Mouse (Mus musculus) MEL (cell line): Measurements from ENCODE around the gene 1700012A03Rik. TPM values are rescaled to one million over a fixed set of nuclear protein-coding genes. Genes with fewer than 3 reads are reported as not detected.

Experiments used
- DNase-seq: peaks from one replicate; pipeline ENCODE4 v3.0.0; 2011; ENCODE audit warnings: low read depth, low spot score
- H3K27ac ChIP-seq: 2 replicates; pipeline ENCODE4 v1.5.1; 2012; ENCODE audit warnings: low read depth, mild to moderate bottlenecking, control low read depth, low read length, moderate library complexity; ENCODE audit not compliant: control insufficient read depth
- H3K27me3 ChIP-seq, 2 experiments: fragments of 150-350 bp in 1 of 2; sonication (generic) in 1 of 2; 2 replicates each; pipeline ENCODE4 v1.6.1; 2012; ENCODE audit warnings: low read length in 2 of 2, mild to moderate bottlenecking in 2 of 2, improper control_type of control experiment in 1 of 2, moderate library complexity in 1 of 2; ENCODE audit not compliant: insufficient read depth in 2 of 2, control insufficient read depth in 1 of 2
- H3K36me3 ChIP-seq, 2 experiments: 2 replicates each; pipeline ENCODE4 v1.6.1; 2012 to 2014; ENCODE audit warnings: low read length in 2 of 2, improper control_type of control experiment in 1 of 2, inconsistent platforms in 1 of 2, mild to moderate bottlenecking in 1 of 2; ENCODE audit not compliant: insufficient read depth in 2 of 2, control insufficient read depth in 1 of 2
- H3K4me1 ChIP-seq, 2 experiments: fragments of 150-350 bp in 1 of 2; sonication (generic) in 1 of 2; 2 replicates each; pipeline ENCODE4 v1.6.1; 2012; ENCODE audit warnings: low read length in 2 of 2, improper control_type of control experiment in 1 of 2, mild to moderate bottlenecking in 1 of 2; ENCODE audit not compliant: insufficient read depth in 2 of 2, control insufficient read depth in 1 of 2
- H3K4me3 ChIP-seq, 2 experiments: fragments of 150-350 bp in 1 of 2; sonication (generic) in 1 of 2; 2 replicates each; pipeline ENCODE4 v1.5.1; 2012; ENCODE audit warnings: low read depth in 2 of 2, low read length in 2 of 2, mild to moderate bottlenecking in 2 of 2, moderate library complexity in 2 of 2, control low read depth in 1 of 2, improper control_type of control experiment in 1 of 2; ENCODE audit not compliant: control insufficient read depth in 1 of 2, insufficient read depth in 1 of 2
- H3K79me2 ChIP-seq: 2 replicates; pipeline ENCODE4 v1.6.1; 2012; ENCODE audit warnings: mild to moderate bottlenecking, low read length, moderate library complexity; ENCODE audit not compliant: control insufficient read depth, poor library complexity, insufficient read depth
- H3K9ac ChIP-seq: 2 replicates; pipeline ENCODE4 v1.6.1; 2012; ENCODE audit warnings: low read depth, mild to moderate bottlenecking, control low read depth, low read length, moderate library complexity; ENCODE audit not compliant: control insufficient read depth, poor library complexity, severe bottlenecking
- H3K9me3 ChIP-seq: fragments of 150-350 bp; sonication (generic); replicated peaks from 2 replicates; pipeline ENCODE4 v1.6.1; 2012; ENCODE audit warnings: mild to moderate bottlenecking, low read length, improper control_type of control experiment, moderate library complexity; ENCODE audit not compliant: insufficient read depth
- BHLHE40 ChIP-seq: IDR thresholded peaks from 2 replicates; pipeline ENCODE4 v1.6.1; 2012; ENCODE audit warnings: low read depth, mild to moderate bottlenecking, inconsistent platforms, low read length, improper control_type of control experiment, borderline replicate concordance
- CTCF ChIP-seq, 3 experiments: IDR thresholded peaks in 2 of 3; conservative IDR thresholded peaks in 1 of 3; 2 replicates each; pipeline ENCODE4 v1.5.1; 2011 to 2012; ENCODE audit warnings: low read length in 3 of 3, low read depth in 2 of 3, mild to moderate bottlenecking in 2 of 3, improper control_type of control experiment in 1 of 3, inconsistent platforms in 1 of 3, mixed read lengths in 1 of 3, moderate library complexity in 1 of 3; ENCODE audit not compliant: control insufficient read depth in 1 of 3, insufficient read depth in 1 of 3, poor library complexity in 1 of 3, severe bottlenecking in 1 of 3
- ETS1 ChIP-seq: IDR thresholded peaks from 2 replicates; pipeline ENCODE4 v1.6.1; 2012; ENCODE audit warnings: low read depth, mild to moderate bottlenecking, inconsistent platforms, low read length, improper control_type of control experiment, moderate library complexity
- HCFC1 ChIP-seq: IDR thresholded peaks from 2 replicates; pipeline ENCODE4 v1.6.1; 2012; ENCODE audit warnings: low read depth, mild to moderate bottlenecking, inconsistent platforms, low read length, improper control_type of control experiment, moderate library complexity
- MAFK ChIP-seq: IDR thresholded peaks from 2 replicates; pipeline ENCODE4 v1.6.1; 2011; ENCODE audit warnings: low read depth, mild to moderate bottlenecking, low read length, improper control_type of control experiment, borderline replicate concordance
- MXI1 ChIP-seq: IDR thresholded peaks from 2 replicates; pipeline ENCODE4 v1.6.1; 2011; ENCODE audit warnings: mild to moderate bottlenecking, low read depth, low read length, improper control_type of control experiment
- RAD21 ChIP-seq: IDR thresholded peaks from 2 replicates; pipeline ENCODE4 v1.6.1; 2011; ENCODE audit warnings: mild to moderate bottlenecking, low read depth, low read length, improper control_type of control experiment
- SIN3A ChIP-seq: IDR thresholded peaks from 2 replicates; pipeline ENCODE4 v1.6.1; 2012; ENCODE audit warnings: low read length, improper control_type of control experiment, inconsistent platforms
- SMC3 ChIP-seq: IDR thresholded peaks from 2 replicates; pipeline ENCODE4 v1.6.1; 2011; ENCODE audit warnings: low read depth, low read length, improper control_type of control experiment
- TAL1 ChIP-seq: IDR thresholded peaks from 2 replicates; pipeline ENCODE4 v1.6.1; 2012; ENCODE audit warnings: mild to moderate bottlenecking, inconsistent platforms, low read length, moderate library complexity, mixed read lengths
- USF2 ChIP-seq, 2 experiments: IDR thresholded peaks; 2 replicates each; pipeline ENCODE4 v1.6.1; 2011 to 2012; ENCODE audit warnings: improper control_type of control experiment in 2 of 2, low read length in 2 of 2, borderline replicate concordance in 1 of 2, inconsistent platforms in 1 of 2, low read depth in 1 of 2, mild to moderate bottlenecking in 1 of 2; ENCODE audit not compliant: insufficient read depth in 1 of 2
- ZC3H11A ChIP-seq: IDR thresholded peaks from 2 replicates; pipeline ENCODE4 v1.6.1; 2012; ENCODE audit warnings: low read depth, mild to moderate bottlenecking, inconsistent platforms, low read length, improper control_type of control experiment
- ZKSCAN1 ChIP-seq: IDR thresholded peaks from 2 replicates; pipeline ENCODE4 v1.6.1; 2012; ENCODE audit warnings: low read depth, mild to moderate bottlenecking, inconsistent platforms, low read length, improper control_type of control experiment, moderate library complexity
- polyA plus RNA-seq, 2 experiments: library from polyadenylated mRNA; stranded (reverse) in 1 of 2; unstranded in 1 of 2; fragments of >175 nt in 1 of 2; fragments of >200 nt in 1 of 2; gene quantifications; 2 replicates each; pipeline versions ENCODE4 v1.2.1 to v1.2.4; 2012; ENCODE audit warnings: low replicate concordance in 2 of 2, low read depth in 1 of 2; ENCODE audit not compliant: insufficient read length in 2 of 2, insufficient read depth in 1 of 2, missing spikeins in 1 of 2
- total RNA-seq: library from RNA; depleted of rRNA; stranded (reverse); fragments of 300-350 nt; gene quantifications from 2 replicates; pipeline ENCODE4 v1.2.3, GENCODE M21; 2012

The 1700012A03Rik gene
- total and polyA plus RNA-seq, 3 experiments, result not detected

DNA sequence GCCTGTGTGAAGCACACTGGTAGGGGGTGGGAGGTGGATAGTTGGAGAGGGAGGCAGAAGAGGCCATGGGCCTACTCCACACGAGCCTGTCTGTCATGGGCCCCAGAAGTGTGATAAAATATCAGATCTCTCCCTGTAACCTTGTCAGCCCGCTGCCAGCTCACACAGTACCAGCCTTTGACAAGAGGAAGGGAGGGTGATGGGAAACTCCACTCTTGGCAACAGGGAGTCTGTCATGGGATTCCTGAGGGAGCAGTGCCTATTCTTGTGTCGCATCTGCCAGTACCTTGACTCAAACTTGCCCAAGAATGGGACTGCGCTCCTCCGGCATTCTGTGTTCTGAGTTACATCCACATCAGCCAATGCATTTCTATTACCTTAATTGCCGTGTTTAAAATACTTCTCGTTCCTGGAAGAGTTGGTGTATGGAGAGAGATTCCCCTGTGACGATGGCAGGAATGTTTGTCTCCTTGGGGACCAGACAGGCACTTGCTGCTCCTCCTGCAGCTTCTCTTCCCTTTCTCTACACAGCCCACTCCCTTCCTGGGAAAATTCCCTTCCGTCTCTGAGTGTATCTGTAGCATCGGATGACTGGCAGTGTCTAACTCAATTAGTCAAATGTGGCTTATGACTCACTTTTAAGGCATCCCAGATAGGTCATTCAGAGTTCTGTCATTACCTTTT, 28.1 kb upstream of the 1700012A03Rik start:
- Histone ChIP-seq H3K9ac (no peak overlapping the region), H3K4me1 (no peaks in the 10 kb centered on the region), H3K9me3 (no peaks in the 10 kb centered on the region), H3K27ac (no peak overlapping the region), H3K4me3 (no peak overlapping the region), H3K27me3 (no peaks in the 10 kb centered on the region), H3K36me3 (no peaks in the 10 kb centered on the region)
- DNase-seq, result no peak
- TF ChIP-seq HCFC1, result no peak
- TF ChIP-seq, all 39 proteins: peak for 0
- no peaks in the 10 kb centered on the region for H3K79me2 ChIP-seq

DNA sequence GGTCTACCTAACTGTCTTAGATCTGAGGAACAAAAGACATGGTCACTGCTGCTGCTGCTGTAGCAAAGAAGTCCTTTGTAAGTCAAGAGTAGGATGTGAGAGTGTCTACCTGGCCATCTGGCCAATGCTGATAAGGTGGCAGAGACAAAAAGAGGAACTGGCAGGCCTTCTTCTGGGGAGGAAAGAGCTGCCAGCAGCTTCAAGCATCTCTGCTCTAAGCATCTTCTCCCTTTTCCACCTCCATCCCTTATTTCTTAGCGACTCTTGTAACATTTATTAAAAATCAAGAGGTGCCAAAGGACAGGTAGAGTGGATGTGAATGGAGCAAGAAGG, 27.5 kb upstream of the 1700012A03Rik start:
- Histone ChIP-seq H3K4me1 (no peaks in the 10 kb centered on the region), H3K27me3 (no peaks in the 10 kb centered on the region), H3K4me3 (no peak overlapping the region), H3K9ac (no peak overlapping the region), H3K36me3 (no peaks in the 10 kb centered on the region), H3K79me2 (no peaks in the 10 kb centered on the region), H3K27ac (no peak overlapping the region), H3K9me3 (no peaks in the 10 kb centered on the region)
- peak; percentile 15 for DNase-seq
- TF ChIP-seq TAL1 (peak; percentile 39), MXI1 (no peak)

DNA sequence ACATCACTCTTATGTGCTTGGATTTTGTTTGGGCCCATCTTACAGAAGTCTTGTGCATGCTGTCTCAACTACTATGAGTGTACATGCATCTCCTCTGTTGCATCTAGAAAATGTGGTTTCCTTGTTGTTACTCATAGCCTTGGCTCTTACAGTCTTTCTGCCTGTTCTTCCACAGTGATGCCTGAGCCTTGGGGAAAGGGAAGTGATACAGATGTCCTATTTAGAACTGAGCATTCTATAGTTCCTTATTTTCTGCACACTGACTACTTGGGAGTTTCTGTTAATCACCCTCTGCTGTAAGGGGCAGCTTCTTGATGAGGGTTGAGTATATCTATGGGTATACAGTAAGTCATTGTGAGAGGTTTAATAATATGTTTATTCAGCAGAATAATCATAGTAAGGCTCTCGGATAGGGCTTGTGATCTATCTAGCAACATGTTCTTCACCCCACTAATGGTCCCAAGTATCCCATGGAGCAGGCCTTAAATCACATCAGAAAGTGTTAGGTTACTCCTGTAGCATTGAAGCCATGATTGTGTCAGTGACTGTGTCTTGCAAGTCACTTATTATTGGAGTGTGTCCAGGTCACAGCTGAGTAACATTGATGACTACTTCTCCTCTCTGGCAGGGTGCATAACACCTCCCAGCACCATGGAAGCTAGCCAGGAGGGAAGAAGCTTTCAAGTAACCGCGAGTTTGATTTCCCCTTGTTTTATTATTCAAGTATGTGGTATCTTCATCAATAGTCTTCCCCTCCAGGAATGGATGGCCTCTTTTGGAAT, 21.6 kb upstream of the 1700012A03Rik start:
- H3K27ac ChIP-seq, result no peak overlapping the region
- H3K4me3 ChIP-seq, result no peak overlapping the region
- DNase-seq, result no peak
- no peaks in the 10 kb centered on the region for H3K27me3 ChIP-seq
- no peak overlapping the region for H3K9ac ChIP-seq
- no peaks in the 10 kb centered on the region for H3K9me3 ChIP-seq
- H3K36me3 ChIP-seq, result no peaks in the 10 kb centered on the region
- H3K79me2 ChIP-seq, result no peaks in the 10 kb centered on the region
- no peaks in the 10 kb centered on the region for H3K4me1 ChIP-seq
- TF ChIP-seq TAL1 (no peak), SIN3A (no peak), USF2 (IDR thresholded peaks at IDR 0.05; ENCODE audit: borderline replicate concordance in 1 of 2, insufficient read depth in 1 of 2, low read depth in 1 of 2, low read length in 2 of 2) (no peak), CTCF (IDR thresholded peaks at IDR 0.05 in 2 of 3, conservative IDR thresholded peaks at IDR 0.05 in 1 of 3; ENCODE audit: control insufficient read depth in 1 of 3, insufficient read depth in 1 of 3, low read depth in 2 of 3, low read length in 3 of 3, poor library complexity in 1 of 3, severe bottlenecking in 1 of 3) (no peak), SMC3 (no peak), BHLHE40 (no peak), ZC3H11A (no peak), ETS1 (no peak), RAD21 (no peak), MAFK (no peak), ZKSCAN1 (no peak)
